Mouse (Mus musculus): ENCODE results near the gene AC124502.3. TPM values are rescaled to one million over a fixed set of nuclear protein-coding genes. Genes with fewer than 3 reads are reported as not detected.
A peak's percentile ranks its signal among the peaks of the same experiment; 100 is the strongest.
"Not testable (repeated sequence)": the region's sequence is repeated elsewhere in the genome, so short reads cannot be mapped to it uniquely, and the experiment has no call there.

AC124502.3 gene
- total and polyA plus RNA-seq, 2 experiments from 2014 or later: 2.0 to 3.0 TPM

- no peak for DNase-seq
- H3K4me1 ChIP-seq (ENCODE audit: insufficient read depth): peaks cover 8% of the 10 kb centered on the region
- peak overlapping the region; percentile 87 for H3K4me2 ChIP-seq (ENCODE audit: low read depth)
- peak overlapping the region; percentile 72 for H3K4me3 ChIP-seq (ENCODE audit: low read depth, low read length)
- peak overlapping the region; percentile 83 for H3K9ac ChIP-seq
- H3K9me3 ChIP-seq (ENCODE audit: low read length): no peaks in the 10 kb centered on the region
- WGBS: 66% methylated on average over 3 of the region's 3 CpGs
- H3K36me3 ChIP-seq (ENCODE audit: insufficient read depth): 0 out of 2 replicates have a peak, but pooled peaks cover 16% of the 10 kb centered on the region
- no peak for ATAC-seq
- no peak for TF ChIP-seq CTCF (IDR thresholded peaks at IDR 0.05; ENCODE audit: low read depth)
- H3K27ac ChIP-seq (ENCODE audit: low read depth, low read length): peak overlapping the region; percentile 62; the same call in 1 of the 2 replicates
- H3K27me3 ChIP-seq (ENCODE audit: insufficient read depth, low read length): peaks cover 22% of the 10 kb centered on the region
These were observed 45.5 kb downstream of the AC124502.3 start for GRCm38 (mm10) chr19:5083961-5084833.

GRCm38 (mm10) chr19:5084834-5085144 is 46.1 kb downstream of the AC124502.3 start:
- Histone ChIP-seq H3K27ac (ENCODE audit: low read depth, low read length) (peak overlapping the region; percentile 62), H3K9ac (peak overlapping the region; percentile 83), H3K4me2 (ENCODE audit: low read depth) (peak overlapping the region; percentile 87), H3K27me3 (ENCODE audit: insufficient read depth, low read length) (peaks cover 22% of the 10 kb centered on the region), H3K4me1 (ENCODE audit: insufficient read depth) (peaks cover 10% of the 10 kb centered on the region), H3K4me3 (ENCODE audit: low read depth, low read length) (peak overlapping the region; percentile 72), H3K36me3 (ENCODE audit: insufficient read depth) (0 out of 2 replicates have a peak, but pooled peaks cover 19% of the 10 kb centered on the region), H3K9me3 (ENCODE audit: low read length) (no peaks in the 10 kb centered on the region)
- 5% methylated on average over 15 of the region's 15 CpGs for WGBS
- no peak for ATAC-seq
- no peak for TF ChIP-seq CTCF (IDR thresholded peaks at IDR 0.05; ENCODE audit: low read depth)
- peak; percentile 37 for DNase-seq

GRCm38 (mm10) chr19:5085145-5085863 is 46.6 kb downstream of the AC124502.3 start, which contains the start of gene Tmem151a:
Tmem151a (minus strand) TSS chr19:5085531.
- Histone ChIP-seq H3K27ac (ENCODE audit: low read depth, low read length) (peak within 1 kb of the TSS; percentile 62), H3K4me2 (ENCODE audit: low read depth) (peak within 1 kb of the TSS; percentile 87), H3K9me3 (ENCODE audit: low read length) (no peaks in the 10 kb centered on the region), H3K36me3 (ENCODE audit: insufficient read depth) (0 out of 2 replicates have a peak, but pooled peaks cover 19% of the 10 kb centered on the region), H3K4me1 (ENCODE audit: insufficient read depth) (peaks cover 10% of the 10 kb centered on the region), H3K27me3 (ENCODE audit: insufficient read depth, low read length) (peaks cover 22% of the 10 kb centered on the region), H3K4me3 (ENCODE audit: low read depth, low read length) (peak within 1 kb of the TSS; percentile 72), H3K9ac (peak within 1 kb of the TSS; percentile 83)
- ATAC-seq: no peak
- WGBS: under 1% methylated on average over 53 of the region's 69 CpGs
- no peak for DNase-seq
- TF ChIP-seq CTCF (IDR thresholded peaks at IDR 0.05; ENCODE audit: low read depth): no peak

GRCm38 (mm10) chr19:5086533-5086932 is 47.8 kb downstream of the AC124502.3 start:
- not testable (repeated sequence) for DNase-seq; H3K27ac ChIP-seq (ENCODE audit: low read depth, low read length); H3K4me3 ChIP-seq (ENCODE audit: low read depth, low read length); H3K4me2 ChIP-seq (ENCODE audit: low read depth); ATAC-seq; H3K9ac ChIP-seq; H3K9me3 ChIP-seq (ENCODE audit: low read length)
- H3K36me3 ChIP-seq (ENCODE audit: insufficient read depth): peaks cover 23% of the 10 kb centered on the region
- TF ChIP-seq CTCF (IDR thresholded peaks at IDR 0.05; ENCODE audit: low read depth): peak; percentile 45
- H3K27me3 ChIP-seq (ENCODE audit: insufficient read depth, low read length): peaks cover 22% of the 10 kb centered on the region
- WGBS: 60% methylated on average over 4 of the region's 4 CpGs
- H3K4me1 ChIP-seq (ENCODE audit: insufficient read depth): peaks cover 10% of the 10 kb centered on the region

- Histone ChIP-seq H3K4me1 (ENCODE audit: insufficient read depth) (peaks cover 10% of the 10 kb centered on the region), H3K4me2 (ENCODE audit: low read depth) (peak within 1 kb of the TSS; percentile 88), H3K36me3 (ENCODE audit: insufficient read depth) (peaks cover 22% of the 10 kb centered on the region), H3K9ac (peak within 1 kb of the TSS; percentile 68), H3K4me3 (ENCODE audit: low read depth, low read length) (peak within 1 kb of the TSS; percentile 77), H3K9me3 (ENCODE audit: low read length) (no peaks in the 10 kb centered on the region), H3K27ac (ENCODE audit: low read depth, low read length) (peak within 1 kb of the TSS; percentile 77), H3K27me3 (ENCODE audit: insufficient read depth, low read length) (peaks cover 17% of the 10 kb centered on the region)
- TF ChIP-seq CTCF (IDR thresholded peaks at IDR 0.05; ENCODE audit: low read depth): peak; percentile 70
- ATAC-seq: peak; percentile 95
- peak; percentile 98 for DNase-seq
- WGBS: under 1% methylated on average over 58 of the region's 58 CpGs
These were observed 49.4 kb downstream of the AC124502.3 start, which contains the start of gene Yif1a for GRCm38 (mm10) chr19:5087884-5088728. Yif1a (plus strand) TSS chr19:5088538.

- Histone ChIP-seq H3K4me2 (ENCODE audit: low read depth) (peak overlapping the region; percentile 88), H3K9me3 (ENCODE audit: low read length) (no peaks in the 10 kb centered on the region), H3K4me3 (ENCODE audit: low read depth, low read length) (peak overlapping the region; percentile 77; the same call in 1 of the 2 replicates), H3K27ac (ENCODE audit: low read depth, low read length) (no peak overlapping the region), H3K36me3 (ENCODE audit: insufficient read depth) (peaks cover 30% of the 10 kb centered on the region), H3K27me3 (ENCODE audit: insufficient read depth, low read length) (peaks cover 9% of the 10 kb centered on the region), H3K4me1 (ENCODE audit: insufficient read depth) (peaks cover 15% of the 10 kb centered on the region), H3K9ac (peak overlapping the region; percentile 68; the same call in 1 of the 2 replicates)
- DNase-seq: no peak
- TF ChIP-seq CTCF (IDR thresholded peaks at IDR 0.05; ENCODE audit: low read depth): no peak
- ATAC-seq: no peak
- 88% methylated on average over 4 of the region's 4 CpGs for WGBS
These were observed 50.6 kb downstream of the AC124502.3 start for GRCm38 (mm10) chr19:5089324-5089723.
